Mouse (Mus musculus): Measurements from ENCODE around the gene Tmem107.
A peak's percentile ranks its signal among the peaks of the same experiment; 100 is the strongest.
"Not testable (repeated sequence)": the region's sequence is repeated elsewhere in the genome, so short reads cannot be mapped to it uniquely, and the experiment has no call there.

The Tmem107 gene

DNA sequence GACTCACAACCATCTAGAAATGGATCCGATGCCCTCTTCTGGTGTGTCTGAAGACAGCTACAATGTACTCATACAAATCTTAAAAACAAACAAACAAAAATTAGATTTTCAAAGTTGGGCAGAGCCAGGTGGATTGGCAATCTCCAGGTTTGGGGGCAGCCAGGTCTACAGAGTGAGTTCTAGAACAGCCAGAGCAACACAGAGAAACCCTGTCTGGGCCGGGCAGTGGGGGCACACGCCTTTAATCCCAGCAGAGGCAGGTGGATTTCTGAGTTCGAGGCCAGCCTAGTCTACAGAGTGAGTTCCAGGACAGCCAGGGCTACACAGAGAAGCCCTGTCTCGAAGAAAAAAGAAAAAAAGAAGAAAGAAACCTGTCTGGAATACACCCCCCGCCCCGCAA, 23.2 kb downstream of the Tmem107 start:
- DNase-seq (ENCODE audit: low read depth): not testable (repeated sequence)

GRCm38 (mm10) chr11:69094697-69095429, 24.3 kb downstream of the Tmem107 start, which contains the start of gene Per1:
Per1 (plus strand) TSS chr11:69095217.
- DNase-seq (ENCODE audit: low read depth): peak; percentile 98

DNA sequence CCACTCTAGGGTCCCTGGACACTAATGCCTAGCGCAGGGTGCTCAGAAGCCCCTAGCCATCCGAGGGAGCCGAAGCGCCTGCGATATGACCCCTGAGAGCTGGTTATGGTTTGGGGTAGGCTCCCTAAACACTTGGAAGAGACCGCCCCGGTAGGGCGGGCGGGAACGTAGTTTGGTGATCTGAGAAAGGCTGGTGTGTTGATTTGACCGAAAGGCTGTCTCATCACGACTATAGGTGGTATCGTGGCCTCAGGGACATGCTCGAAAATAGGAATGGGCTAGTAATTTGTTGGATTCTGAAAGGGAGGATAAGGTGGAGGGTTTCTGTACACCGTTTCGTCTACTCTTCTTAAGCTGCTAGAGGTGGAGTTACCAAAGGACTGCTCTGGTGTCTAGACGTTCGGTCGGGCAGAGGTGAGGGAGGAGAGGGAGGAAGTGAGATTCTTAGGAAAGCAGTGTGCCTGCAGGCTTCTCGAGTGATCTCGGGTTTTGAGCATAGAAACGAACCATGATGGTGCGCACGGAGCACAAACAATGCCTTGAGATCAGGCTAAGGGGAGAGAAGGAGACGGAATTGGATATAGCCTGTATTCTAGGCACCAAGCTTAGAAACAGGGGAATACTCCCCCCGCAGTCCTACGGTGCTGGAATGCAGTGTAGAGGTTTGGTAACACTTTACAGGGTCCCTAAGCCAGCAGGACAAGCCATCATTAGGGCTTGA, 25.1 kb downstream of the Tmem107 start:
- DNase-seq (ENCODE audit: low read depth): no peak

DNA sequence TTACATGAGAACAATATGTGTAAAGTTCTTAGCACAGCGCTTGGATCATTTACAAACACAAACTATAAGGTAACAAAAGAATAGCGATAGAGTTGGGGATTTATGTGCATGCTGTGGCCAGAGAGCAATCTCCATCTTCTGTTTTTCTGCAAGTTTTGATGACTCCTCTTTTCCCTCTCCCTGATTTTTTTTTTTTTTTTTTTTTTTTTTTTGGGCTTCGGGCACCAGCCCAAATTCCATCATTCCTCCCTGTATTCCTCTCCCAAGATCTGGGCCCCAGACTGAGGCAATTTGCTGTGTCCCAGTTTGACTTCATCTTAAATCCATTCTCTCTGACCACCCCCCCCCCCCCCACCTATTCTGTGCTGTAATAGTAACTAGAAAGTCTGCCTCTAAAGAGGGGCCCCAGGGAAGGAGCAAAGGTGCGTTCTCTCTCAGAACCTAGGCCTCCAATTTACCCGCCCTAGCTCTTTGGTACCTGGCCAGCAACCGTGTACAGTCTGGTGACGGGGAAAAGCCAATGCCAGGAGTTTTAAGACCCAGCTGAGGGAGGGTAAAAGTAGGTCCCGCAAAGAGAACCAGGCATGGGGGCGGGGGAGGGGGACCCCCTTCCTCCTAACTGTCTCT, 25.9 kb downstream of the Tmem107 start:
- no peak for DNase-seq (ENCODE audit: low read depth)

DNA sequence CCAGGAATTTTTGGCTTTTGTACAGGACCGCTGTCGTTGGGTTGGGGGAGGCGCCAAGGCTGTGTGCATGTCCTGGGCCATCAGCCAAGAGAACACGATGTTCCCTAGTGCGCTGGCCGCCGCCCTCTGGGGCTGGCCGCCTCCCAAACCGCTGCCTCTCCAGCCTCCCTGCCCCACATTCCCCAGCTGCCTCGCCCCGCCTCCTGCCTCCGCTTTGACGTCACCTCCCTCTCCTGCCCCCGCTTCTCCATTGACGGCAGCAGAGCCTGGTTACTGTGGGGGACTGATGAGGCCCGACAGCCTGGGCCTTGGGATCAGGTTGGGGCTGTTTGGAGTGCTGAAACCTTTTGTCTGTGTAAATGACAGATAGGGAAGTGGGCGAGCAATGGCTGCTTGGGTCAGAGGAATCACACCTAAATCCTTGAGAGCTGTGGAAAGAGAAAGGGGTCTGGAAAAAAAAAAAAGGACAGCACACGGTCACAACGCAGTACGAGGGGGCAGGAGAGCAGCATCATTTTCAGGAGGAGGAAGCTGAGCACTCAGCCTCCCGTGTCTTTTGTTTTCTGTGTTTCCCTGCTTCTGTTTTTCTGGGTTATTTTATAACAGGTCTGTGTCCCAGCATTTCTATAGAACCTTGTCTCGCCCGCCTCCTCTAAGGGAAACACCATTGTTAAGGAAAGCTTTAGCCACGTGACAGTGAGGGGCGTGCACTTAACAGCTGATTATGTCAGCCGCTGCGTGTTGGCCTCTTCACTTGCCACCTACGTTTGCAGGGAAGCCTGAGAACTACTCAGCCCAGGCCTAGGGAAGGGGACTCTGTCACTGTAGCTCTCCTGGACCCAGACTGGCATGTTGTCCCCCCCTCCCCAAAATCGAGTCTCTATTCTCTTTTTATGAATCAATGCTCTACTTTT, 26.6 kb downstream of the Tmem107 start:
- peak; percentile 96 for DNase-seq (ENCODE audit: low read depth)

GRCm38 (mm10) chr11:69098039-69098761, 27.6 kb downstream of the Tmem107 start:
- no peak for DNase-seq (ENCODE audit: low read depth)

- DNase-seq (ENCODE audit: low read depth): peak; percentile 94
These were observed 28.1 kb downstream of the Tmem107 start for GRCm38 (mm10) chr11:69098762-69099091.

- no peak for DNase-seq (ENCODE audit: low read depth)
These were observed 28.7 kb downstream of the Tmem107 start for GRCm38 (mm10) chr11:69099177-69099914.

- peak; percentile 76 for DNase-seq (ENCODE audit: low read depth)
These were observed 29.3 kb downstream of the Tmem107 start for GRCm38 (mm10) chr11:69099915-69100345.

- DNase-seq (ENCODE audit: low read depth): no peak
These were observed 30.2 kb downstream of the Tmem107 start for GRCm38 (mm10) chr11:69100639-69101360.

DNA sequence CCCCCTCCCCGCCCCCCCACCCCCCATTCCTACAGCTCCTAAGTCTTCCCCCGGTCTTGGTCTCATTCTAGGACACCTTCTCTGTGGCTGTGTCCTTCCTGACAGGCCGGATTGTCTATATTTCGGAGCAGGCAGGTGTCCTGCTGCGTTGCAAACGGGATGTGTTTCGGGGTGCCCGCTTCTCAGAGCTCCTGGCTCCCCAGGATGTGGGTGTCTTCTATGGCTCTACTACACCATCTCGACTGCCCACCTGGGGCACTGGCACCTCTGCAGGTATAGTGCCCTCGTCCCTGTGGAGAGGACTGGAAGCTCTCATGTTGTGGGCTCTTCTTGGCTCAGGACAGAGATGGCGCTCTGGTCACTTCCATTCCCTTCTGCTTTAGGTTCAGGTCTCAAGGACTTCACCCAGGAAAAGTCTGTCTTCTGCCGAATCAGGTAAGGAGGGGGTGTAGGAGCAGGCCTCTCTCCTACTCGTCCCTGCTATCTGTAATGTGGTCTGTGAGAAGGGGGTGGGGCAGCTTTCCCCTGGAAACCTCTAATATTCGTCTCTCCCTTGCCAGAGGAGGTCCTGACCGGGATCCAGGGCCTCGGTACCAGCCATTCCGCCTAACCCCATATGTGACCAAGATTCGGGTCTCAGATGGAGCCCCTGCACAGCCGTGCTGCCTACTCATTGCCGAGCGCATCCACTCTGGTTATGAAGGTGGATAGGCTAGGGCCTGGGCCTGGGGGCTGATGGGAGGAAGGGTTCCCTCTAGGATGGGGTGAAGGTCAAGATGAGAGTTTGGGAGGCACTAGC, 31.2 kb downstream of the Tmem107 start:
- DNase-seq (ENCODE audit: low read depth): no peak

- no peak for DNase-seq (ENCODE audit: low read depth)
These were observed 31.8 kb downstream of the Tmem107 start for GRCm38 (mm10) chr11:69102403-69102725.

DNA sequence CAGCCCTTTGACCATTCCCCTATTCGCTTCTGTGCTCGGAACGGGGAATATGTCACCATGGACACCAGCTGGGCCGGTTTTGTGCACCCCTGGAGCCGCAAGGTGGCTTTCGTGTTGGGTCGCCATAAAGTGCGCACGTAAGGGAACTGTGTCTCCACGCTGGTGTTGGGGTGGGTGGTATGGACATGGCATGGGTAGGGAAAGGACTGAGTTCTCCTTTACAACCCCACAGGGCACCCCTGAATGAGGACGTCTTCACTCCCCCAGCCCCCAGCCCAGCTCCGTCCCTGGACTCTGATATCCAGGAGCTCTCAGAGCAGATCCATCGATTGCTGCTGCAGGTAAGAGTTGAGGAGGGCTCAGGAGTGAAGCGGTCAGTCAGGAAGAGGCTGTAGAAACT, 32.5 kb downstream of the Tmem107 start:
- no peak for DNase-seq (ENCODE audit: low read depth)

DNA sequence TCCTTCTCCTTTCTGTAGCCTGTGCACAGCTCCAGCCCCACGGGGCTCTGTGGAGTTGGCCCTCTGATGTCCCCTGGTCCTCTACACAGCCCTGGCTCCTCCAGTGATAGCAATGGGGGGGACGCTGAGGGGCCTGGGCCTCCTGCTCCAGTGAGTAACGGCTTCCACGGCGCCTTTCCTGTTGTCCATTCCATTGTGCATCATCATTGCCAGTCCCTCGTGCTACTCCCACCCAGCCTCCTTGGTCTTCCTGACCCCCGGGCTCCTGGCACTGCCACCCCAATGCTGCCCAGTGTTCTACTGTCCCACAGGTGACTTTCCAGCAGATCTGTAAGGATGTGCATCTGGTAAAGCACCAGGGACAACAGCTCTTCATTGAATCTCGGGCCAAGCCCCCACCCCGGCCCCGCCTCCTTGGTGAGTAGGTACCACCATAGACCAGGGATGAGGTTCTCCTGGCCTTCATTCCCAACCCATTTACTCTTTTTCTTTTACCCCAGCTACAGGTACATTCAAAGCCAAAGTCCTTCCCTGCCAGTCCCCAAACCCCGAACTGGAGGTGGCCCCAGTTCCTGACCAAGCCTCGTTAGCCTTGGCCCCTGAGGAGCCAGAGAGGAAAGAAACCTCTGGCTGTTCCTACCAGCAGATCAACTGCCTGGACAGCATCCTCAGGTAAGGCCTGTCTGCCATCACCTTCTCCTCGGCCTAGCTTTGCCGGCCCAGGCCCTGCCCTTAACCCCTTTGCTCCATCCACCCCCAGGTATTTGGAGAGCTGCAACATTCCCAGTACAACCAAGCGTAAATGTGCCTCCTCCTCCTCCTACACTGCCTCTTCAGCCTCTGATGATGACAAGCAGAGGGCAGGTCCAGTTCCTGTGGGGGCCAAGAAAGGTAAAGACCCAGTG, 33.2 kb downstream of the Tmem107 start:
- DNase-seq (ENCODE audit: low read depth): no peak

- DNase-seq (ENCODE audit: low read depth): no peak
These were observed 33.9 kb downstream of the Tmem107 start for GRCm38 (mm10) chr11:69104487-69104886.

- DNase-seq (ENCODE audit: low read depth): no peak
These were observed 34.6 kb downstream of the Tmem107 start for GRCm38 (mm10) chr11:69105227-69105626.

GRCm38 (mm10) chr11:69105796-69106195, 35.2 kb downstream of the Tmem107 start:
- DNase-seq (ENCODE audit: low read depth): no peak

- DNase-seq (ENCODE audit: low read depth): no peak
These were observed 35.7 kb downstream of the Tmem107 start for GRCm38 (mm10) chr11:69106299-69106698.
